Mouse (Mus musculus) mature B cell (primary cell): ENCODE results near the gene Mrln.

Experiments used
- in situ Hi-C: fragments of 300-500 bp; cut with MboI; formaldehyde crosslinking; loops from 2 replicates; pipeline ENCODE4 v1.14.3; 2019

The Mrln gene

DNA sequence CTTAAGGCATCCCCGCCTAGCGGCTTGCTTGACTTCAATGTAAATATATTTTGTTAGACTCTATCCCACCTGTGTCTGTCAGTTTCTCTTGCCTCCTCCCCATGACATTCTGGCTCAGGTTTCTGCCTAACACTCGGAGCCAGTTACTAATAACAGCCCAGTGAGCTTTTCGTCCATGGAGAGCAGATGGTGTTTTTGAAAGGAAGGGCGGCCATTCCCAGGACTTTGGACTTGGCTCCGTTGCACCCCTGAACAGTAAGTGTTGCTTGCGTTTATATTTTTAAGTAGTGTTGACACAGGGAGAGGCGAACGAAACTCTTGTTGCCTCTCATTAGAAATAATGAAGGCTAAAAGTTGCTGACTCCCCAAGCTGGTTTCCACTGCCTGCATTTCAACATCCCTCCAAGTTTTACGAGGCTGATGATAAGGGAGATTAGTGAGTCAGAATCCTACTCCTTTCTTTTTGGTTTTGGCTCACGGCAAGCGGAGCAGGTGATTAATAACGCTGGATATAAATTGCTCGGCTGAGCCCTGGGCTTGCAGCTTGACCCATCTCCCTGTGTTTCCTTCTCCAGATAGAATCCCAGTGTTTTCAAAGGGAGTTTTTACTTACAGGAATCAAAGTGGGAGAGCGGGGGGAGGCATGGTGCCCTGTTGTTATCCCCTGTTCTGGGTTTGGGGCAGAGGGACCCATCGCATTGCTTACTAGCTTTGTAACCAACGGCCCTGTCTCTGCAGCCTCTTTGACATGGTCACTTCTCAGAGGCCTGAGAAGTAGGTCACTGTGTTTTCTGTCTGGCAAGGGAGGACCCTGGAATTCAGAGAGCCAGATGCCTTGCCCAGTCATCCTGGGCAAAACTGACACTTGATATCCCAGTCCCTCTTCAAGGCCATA is at the start of gene Mrln:
Gene Mrln (plus strand): TSS at position 160 of the 895 bp plus-strand sequence.
- in situ Hi-C loops = no loop called here

DNA sequence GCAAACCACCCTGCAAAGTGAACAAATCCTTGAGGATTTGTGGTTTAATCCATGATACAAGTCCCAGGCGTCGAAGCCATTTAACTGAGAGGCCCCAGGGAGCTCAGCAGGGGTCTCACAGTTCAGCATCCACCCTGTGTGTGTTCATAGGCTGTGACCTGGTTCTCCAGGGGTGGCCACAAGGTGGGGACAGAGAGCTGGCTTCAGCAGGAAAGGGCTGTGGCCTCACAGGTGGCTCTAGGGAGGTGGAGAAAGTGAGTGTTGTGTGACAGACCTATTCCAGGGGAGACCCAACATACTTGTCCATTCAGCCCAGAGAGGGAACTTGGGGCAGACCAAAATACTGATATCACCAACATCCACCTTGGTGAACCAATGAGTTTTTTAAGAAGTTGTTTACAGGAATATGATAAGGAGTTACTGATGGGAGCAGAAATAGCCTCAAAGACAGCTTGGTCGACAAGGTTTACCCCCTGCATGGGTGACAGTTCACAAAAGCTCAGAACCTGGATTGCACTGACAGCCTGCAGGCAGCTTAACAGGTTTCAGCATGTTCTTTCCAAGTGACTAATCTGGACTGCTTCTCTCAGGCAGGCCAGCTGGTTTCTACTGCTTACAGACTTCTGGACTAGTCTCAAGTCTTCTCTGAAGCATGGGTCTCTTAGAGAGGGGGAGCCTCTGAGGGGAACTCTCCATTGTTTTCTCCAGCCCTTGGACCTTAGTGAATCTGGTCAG is 47.9 kb upstream of the Mrln start:
- in situ Hi-C loops = no loop called here

DNA sequence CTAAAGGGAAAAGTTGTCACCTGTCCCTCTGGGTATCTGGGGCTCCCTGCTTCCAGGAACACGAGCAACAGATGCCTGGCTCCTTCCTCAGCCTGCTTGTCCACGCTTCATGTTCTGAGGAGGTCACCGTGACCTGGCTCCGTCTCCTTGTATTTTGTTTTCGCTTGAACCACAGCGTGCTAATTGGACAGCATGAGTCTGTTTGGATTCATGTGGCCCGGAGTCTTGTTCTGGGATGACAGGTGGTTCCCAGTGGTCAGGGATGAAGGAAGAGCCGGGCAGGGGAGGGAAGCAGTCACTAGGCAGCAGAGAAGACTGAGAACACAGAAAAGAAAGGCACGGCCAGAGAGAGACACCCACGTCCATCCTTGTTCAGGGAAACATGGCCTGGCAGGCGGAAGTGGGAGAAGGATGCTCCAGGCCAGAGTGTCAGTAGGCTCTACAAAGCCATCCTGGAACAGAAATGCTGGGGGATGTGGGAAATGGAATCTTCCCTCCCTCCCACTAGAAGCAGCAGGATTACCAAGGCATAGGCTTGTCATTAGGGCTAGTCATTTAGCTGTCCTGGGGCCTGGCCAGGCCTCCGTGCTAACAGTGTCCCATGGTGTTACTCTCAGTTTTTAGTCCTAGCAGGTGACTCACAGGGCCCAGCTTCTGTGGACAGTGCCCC is 44.7 kb upstream of the Mrln start:
- in situ Hi-C loops = no loop called here

DNA sequence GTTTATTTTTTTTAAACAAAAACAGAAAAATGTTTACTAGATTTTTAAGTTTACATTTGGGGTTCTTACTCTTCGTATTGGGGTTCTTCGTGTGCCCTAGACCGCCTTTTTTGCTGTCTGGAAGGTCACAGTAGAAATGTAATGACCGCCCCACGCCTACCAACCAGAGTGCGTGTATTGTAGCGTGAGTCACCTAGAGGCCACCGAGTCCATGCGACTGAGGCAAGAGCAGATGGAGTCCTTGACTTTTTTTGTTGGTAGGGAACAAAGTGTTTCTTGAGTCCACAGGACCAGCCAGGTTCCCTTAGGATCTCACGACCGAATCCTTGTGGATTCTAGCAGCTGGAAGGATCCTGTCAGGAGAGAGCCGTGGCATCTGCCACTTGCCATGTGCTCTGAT is 43.7 kb upstream of the Mrln start:
- in situ Hi-C loops = no loop called here

DNA sequence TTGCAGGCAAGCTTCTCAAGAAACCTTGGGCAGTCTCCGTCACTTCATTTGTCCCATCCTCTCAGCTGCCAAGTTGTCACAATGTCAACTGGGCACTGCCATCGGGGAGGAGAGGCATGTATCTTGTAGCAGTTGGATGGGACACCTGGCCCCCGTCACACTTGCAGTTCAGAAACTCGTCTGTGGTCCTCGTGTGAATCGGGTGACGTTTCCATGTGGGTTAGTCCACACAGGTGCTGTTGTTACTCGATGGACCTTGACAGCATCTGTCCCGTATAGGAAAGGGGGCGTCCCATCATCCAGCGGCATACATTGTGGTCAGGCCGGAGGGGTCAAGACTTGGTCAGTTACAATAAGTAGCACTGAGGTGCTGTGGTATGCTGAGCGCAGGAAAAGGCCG is 43.0 kb upstream of the Mrln start:
- in situ Hi-C loops = no loop called here

DNA sequence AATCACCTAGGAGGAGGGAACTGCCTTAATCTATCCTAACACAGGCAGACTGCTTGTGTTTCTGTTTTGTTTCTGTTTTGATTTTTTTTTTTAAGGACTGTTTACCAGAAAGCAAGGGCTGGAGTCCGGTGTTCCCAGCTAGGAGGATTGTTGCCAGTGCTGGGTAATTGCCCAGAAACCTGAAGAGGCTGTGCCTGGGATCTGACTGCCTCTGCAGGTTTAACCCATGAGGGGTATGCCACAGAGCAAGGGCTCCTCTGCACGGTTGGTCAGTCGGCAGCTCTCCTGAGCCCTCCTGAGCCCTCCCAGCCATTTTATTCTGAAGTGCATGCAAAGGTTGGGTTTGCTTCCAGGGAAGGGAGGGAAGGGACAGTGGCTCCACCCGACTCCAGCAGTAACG is 40.8 kb upstream of the Mrln start:
- in situ Hi-C loops = no loop called here

DNA sequence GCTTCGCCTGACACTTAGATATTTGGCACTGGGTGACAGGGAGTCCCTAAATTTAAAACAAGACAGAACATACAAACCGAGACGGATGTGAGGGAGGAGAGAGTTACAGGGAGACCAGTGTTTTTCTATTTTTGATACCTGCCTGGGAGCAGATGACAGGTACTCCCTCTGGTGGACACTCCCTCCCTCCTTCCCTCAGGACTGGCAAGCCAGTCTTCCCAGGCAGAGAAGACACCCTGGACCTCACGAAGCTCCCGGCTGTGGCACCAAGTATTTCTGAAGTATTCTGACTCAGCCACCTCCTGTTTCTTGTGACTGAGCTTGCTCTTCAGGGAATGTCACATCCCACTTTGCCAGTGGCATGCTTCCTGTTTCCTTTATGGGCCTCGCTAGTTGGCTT is 38.6 kb upstream of the Mrln start:
- in situ Hi-C loops = no loop called here

DNA sequence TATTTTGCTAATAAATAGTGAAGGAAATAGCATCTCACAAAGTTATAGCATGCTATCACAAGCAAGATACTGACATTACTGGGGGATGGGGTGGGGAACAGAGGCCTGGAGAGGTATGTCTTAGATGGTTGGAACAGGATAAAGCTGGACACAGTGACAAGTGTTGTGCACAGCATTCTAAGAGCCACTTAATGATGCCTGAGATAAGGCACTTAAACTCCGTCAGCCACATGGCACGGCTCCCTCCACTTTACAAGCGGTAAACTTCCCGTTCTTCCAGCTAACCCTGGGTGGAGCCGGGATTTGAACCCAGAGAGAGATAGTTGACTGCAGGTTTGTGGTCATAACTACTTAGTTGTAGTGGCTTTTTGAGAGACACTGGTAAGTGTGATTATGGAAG is 38.0 kb upstream of the Mrln start:
- in situ Hi-C loops = no loop called here

DNA sequence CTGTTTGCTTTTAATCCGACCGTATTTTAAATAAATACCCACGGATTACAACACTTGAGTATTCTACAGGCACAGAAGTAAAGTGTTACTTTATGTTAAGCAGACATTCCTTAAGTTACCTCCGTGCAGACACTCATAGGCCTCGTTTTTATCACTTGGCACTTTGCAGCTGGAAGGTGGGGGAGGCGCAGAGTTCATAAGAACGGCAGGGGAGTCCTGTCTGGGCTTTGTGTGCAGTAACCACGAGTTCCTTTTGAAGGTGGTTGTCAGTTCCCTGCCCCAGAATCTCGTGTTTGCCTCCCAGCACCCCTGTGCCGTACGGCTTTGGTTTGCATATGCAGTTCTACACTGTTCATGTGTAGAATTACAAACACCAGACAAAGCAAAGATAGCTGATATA is 36.8 kb upstream of the Mrln start:
- in situ Hi-C loops = no loop called here

DNA sequence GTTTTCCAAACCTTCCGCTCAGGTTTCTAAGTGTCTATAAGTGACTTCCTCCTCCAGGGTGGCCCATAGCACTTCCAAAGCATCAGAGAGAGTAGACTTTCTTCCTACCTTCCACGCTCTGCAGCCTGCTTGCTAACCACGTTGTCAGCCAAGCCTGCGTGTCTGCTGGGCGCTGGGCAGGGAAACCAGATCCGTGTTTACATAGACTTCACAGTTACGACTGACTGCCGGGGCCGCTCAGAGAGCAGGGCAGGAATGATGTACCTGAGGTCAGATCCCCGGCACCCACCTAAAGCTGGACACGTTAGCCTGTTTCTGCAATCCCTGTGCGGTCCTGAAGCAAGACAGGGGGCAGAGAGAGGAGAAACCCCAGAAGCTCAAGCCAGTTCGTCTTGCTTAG is 36.1 kb upstream of the Mrln start:
- in situ Hi-C loops = no loop called here

DNA sequence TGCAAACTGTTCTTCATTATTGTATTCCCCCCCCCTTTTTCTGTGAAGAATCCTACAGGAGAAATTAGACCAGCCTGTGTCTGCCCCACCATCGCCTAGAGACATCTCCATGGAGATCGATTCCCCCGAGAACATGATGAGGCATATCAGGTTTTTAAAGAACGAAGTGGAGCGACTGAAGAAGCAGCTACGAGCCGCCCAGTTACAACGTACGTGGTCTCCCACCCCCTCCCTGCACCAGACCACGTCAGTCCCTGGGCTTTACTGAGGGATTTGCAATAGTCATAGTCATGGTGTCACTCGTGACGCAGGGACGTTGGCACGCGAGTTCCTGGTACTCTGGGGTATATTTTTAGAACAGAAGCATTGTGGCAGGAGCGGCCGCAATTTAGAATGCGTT is 35.4 kb upstream of the Mrln start:
- in situ Hi-C loops = no loop called here

DNA sequence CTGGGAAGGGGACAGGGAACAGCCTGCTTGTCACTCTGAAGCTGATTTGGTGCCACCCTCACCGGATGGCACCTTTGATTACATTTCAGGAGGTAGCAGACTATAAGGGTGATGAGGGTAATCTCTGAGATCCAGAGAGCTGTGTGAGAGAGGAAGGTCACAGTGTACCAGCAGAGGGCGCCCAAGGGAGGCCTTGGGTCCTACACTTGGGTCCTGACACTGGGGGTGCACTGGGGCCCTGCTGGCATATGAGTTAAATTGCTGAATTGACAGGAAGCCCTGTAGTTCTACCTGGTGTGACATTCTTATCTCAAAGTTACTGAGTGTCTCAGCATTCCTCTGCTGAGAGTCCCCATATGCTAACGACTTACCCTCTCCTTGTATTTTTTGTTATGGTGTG is 31.1 kb upstream of the Mrln start:
- in situ Hi-C loops = no loop called here

DNA sequence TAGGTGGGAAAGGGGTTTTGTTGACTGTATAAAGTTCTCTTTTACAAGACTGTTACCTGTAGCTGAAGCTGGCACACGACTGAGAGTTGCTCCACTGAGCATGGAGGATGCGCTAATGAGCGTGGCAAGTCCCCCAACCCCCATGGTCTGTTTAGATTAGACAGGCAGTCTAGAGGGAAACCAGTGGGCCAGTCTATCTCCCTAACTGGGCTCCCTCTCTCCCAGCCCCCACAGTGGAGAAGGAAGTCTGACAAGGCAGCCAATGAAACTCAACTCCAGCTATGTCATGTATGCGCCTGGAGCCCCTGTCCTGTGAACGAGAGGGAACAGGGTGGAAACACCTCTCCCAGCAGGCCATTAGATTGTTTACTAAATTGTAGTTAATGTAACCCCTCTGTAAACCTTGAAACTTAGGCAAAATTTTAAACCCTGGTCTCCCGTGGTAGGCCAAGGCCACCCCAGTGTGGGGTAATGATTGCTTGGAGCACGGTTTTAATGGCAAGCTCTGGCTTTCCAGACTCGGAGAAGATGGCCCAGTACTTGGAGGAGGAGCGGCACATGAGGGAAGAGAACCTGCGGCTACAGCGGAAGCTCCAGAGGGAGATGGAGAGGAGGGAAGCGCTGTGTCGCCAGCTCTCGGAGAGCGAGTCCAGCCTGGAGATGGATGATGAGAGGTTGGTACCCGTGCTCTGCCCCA is 29.8 kb upstream of the Mrln start:
- in situ Hi-C loops = no loop called here

DNA sequence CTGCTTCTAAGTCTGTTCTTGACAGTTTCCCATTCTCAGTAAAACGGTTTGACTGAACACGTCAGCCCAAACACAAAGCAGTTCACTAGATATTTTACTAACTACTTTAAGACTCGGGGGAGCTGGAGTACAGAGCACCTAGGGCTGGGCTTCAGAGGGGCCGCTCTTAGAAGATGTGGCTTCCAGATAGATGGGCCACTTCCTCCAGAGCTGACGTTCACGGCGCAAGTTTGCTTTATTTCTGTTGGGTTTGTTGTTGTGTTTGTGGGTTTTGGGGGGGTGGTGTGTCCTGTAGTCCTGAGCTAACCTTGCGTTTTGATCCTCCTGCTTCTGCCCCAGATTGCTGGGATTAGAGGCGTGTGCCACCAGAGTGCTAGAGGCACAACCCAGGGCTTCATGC is 23.7 kb upstream of the Mrln start:
- in situ Hi-C loops = no loop called here

DNA sequence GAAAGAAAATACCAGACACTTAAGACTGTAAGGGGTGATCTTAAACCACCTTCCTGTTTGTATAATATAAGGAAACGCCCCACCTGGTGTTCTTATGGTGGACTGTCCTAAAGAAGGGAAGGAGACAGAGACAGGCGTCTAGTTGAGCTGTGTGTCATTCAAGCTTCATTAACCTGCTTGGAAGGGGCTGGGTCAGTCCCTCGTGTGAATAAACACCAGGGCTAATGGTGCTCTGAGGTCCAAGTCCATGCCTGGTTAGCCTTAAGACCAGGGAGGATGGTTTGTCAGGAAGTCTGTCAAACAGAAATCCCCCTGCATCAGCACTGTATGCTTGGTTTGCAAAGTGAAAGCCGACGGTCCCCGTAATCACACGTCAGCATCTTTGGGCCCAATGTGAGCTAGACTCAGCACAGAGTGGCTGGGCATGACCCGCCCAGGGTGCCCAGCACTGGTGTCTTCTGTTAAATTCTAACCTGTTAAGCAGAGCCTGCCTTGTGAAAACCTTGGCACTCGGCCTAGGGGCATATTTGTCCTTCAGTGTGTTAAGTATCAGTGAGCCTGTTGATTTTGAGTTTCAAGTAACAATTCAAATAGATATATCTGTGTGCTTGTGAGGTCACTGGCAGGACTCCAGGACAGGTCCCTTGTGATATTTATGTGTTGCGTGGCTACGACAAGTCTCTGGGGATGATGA is 23.0 kb upstream of the Mrln start:
- in situ Hi-C loops = no loop called here

DNA sequence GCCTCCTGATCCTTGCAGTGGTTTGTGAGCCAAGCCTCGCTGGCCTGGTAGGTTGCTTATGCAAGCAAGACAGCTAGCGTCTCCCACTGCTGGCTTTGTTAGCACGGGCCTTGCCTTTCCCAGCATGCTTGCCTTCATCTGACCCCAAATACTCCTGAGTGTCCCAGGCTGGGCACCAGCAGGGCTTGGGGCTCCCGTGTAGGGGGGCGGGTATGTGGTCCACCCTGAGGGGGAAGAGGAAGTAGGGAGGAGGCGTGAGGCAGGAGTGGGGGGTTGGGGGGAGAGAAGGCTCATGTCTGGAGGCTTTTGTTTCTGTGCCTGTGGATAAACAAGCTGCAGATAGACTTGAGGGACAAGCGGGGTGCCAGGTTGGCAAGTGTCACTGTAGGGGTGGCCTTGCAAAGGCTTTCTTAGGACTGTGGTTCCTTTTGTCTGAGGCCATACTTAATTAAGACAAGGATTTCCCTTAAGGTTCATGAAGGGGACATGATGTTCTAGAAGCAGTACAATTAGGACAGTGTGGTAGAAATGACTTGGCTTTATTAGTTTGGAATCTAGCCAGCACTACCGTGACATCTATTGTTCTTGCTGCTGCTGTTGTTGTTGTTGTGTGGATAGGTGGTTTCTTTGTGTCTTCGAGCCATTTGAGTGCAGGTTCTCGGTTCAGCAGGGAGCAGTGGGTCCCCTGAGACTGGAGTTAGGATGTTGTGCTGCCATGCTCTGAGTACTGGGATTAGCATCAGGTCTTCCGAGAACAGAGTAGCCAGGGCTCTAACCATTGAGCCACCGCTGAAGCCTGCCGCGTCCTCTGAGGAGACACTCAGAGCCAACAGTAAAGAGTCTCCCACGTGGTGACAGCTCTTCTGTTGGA is 21.0 kb upstream of the Mrln start:
- in situ Hi-C loops = no loop called here

DNA sequence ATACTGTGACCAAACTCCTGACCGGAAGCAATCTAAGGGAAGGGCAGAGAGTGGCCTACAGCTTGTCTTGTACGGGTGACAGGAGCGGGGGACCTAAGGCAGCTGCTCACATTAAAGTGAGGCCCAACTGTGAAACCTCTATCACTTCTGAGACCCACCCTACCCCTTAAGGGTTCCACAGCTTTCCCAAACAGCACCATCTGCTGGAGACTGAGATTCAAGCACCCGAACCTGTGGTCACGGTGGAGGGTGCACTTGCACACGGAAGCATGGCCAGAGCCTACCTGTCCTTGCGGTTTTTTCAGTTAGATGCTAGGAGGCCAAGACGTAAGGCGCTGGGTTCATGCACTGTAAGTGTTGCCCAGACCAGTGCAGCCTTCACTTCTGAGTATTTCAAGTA is 18.3 kb upstream of the Mrln start:
- in situ Hi-C loops = no loop called here

DNA sequence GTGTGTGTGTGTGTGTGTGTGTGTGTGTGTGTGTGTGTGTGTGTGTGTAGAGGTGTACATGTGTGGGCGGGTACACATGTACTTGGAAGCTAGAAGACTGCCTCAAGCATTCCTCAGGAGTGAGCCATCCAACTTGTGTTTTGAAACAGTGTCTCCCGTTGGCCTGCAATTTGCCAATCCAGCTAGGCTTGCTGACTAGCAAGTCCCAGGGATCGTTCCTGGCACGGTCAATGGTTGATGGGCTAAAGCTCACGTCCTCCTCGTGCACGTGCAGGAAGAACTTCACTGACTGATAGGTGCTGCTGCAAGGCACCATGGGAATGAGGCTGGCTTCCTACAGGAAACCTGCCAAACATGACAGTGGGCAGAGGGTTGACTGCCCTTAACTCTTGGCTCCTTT is 17.9 kb upstream of the Mrln start:
- in situ Hi-C loops = no loop called here

DNA sequence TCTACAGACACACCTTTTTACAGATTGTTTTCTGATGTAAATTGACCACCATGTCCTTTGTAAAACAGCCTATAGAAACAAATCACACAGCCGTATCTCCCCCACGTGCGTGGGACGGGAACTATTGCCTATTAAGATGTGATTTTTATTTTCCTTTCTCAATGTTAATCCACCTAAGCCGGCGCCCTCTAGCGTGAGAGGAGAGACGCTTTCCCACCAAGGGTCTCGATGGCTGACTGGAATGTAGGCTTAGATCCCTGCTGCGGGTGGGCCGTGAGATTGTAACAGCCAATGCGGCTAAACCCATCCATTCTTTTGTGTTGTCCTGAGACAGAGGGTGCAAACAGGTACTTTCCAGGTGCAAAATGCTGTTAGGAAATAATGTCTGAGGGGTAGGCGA is 14.6 kb upstream of the Mrln start:
- in situ Hi-C loops = no loop called here

DNA sequence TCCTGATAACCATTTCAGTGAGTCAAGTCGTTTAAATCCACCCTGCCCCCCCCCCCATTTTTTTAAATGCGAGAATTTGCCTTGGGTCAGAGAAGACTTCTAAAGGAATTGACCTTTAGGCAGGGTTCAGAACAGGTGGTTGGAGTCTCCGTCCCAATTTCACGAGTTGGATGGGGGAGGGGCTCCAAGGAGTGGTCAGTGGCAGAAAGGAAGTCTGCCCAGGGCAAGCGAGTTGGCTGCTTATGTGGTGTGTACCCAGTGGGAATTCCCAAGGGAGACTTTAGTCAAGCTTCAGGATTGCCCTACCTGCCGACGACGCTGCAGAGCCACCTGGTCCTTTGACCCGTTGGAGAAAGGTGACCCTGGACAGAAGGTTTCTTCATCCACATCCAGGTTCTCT is 10.2 kb upstream of the Mrln start:
- in situ Hi-C loops = no loop called here

DNA sequence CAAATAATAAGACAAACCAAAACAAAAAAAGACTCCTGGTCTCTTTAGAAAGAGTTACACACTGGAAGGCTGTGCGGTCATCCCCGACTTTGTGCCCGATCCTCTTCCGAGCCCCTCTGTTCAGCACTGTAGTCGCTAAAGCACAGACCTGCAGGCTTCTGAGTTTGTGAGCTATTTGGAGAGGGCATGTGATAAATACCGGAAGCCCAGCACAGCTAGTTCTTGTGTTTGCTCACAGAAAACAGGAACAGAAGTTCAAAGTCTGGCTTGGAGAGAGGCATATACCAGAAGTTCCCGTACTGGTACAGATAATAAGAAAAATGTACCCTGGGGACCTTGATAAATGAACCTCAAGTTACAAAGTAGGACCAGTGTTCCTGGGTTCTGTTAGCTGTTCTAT is 9.2 kb upstream of the Mrln start:
- in situ Hi-C loops = no loop called here
